Mouse (Mus musculus) G1E (cell line): ENCODE results near the gene Cops2.

Experiments
- CTCF ChIP-seq: IDR thresholded peaks from 2 replicates; pipeline ENCODE4 v1.5.1; 2012; ENCODE audit warnings: low read depth, low read length, inconsistent platforms, mixed read lengths
- GATA1 ChIP-seq: IDR thresholded peaks from 2 replicates; pipeline ENCODE4 v1.6.1; 2012; ENCODE audit warnings: borderline replicate concordance, low read length, inconsistent platforms, mixed read lengths
- GATA2 ChIP-seq: IDR thresholded peaks from 2 replicates; pipeline ENCODE4 v1.6.1; 2012; ENCODE audit warnings: low read depth, low read length, inconsistent platforms, borderline replicate concordance
- POLR2AphosphoS5 ChIP-seq: IDR thresholded peaks from 2 replicates; pipeline ENCODE4 v1.6.1; 2012; ENCODE audit warnings: low read depth, low read length, inconsistent platforms; ENCODE audit not compliant: insufficient replicate concordance
- TAL1 ChIP-seq: conservative IDR thresholded peaks from 2 replicates; pipeline ENCODE4 v1.6.1; 2012; ENCODE audit warnings: low read depth, low read length, inconsistent platforms, mixed read lengths

DNA sequence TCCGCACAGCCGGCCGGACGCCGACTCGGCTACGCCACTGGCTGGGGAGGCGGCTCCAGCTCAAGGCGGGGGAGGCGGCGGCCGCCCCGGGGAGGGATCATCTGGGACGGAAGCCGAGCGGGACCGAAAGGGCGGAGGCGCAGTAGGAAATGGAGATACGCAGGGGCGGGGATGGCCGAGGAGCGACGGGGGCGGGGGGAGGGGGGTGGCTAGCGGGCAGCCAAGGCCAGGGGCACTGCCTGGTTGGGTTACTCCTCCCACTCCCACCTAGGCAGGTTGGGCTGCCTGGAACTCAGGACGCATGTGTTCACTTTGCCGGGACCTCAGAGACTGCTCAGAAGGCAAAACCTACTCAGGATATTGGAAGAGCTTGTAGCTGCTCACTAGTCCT is 76.2 kb downstream of the Cops2 start, which contains the start of gene Secisbp2l:
- no peak for TF ChIP-seq CTCF
- no peak for TF ChIP-seq GATA1
- TF ChIP-seq TAL1, result no peak
- no peak for TF ChIP-seq POLR2AphosphoS5
- no peak for TF ChIP-seq GATA2
